Mouse (Mus musculus): ENCODE results near the gene Magi3. TPM values are rescaled to one million over a fixed set of nuclear protein-coding genes. Genes with fewer than 3 reads are reported as not detected.

Magi3 gene
- polyA plus RNA-seq (2016; fragmentation: Nextera tagmentation; extraction: Ambion mirVana): 3.3 and 4.4 TPM in 2 replicates

- H3K27ac ChIP-seq: peak within 1 kb of the TSS; percentile 92
- H3K9me3 ChIP-seq (replicated peaks): no peaks in the 10 kb centered on the region
- DNase-seq (ENCODE audit: low spot score): peak; percentile 98
- no peaks in the 10 kb centered on the region for H3K36me3 ChIP-seq
- WGBS: under 1% methylated on average over 46 of the region's 46 CpGs
- no peaks in the 10 kb centered on the region for H3K27me3 ChIP-seq (ENCODE audit: low read depth, poor library complexity, severe bottlenecking)
- peak within 1 kb of the TSS; percentile 86 for H3K4me3 ChIP-seq
- H3K4me1 ChIP-seq: peaks cover 23% of the 10 kb centered on the region
Observed at GRCm38 (mm10) chr3:104220295-104220965, at the start of gene Magi3. Gene Magi3, minus strand, starts transcription at chr3:104220374.

- no peaks in the 10 kb centered on the region for H3K4me1 ChIP-seq
- no peaks in the 10 kb centered on the region for H3K36me3 ChIP-seq
- DNase-seq (ENCODE audit: low spot score): no peak
- no peak overlapping the region for H3K4me3 ChIP-seq
- 88% methylated on average over 6 of the region's 6 CpGs for WGBS
- H3K27me3 ChIP-seq (ENCODE audit: low read depth, poor library complexity, severe bottlenecking): no peaks in the 10 kb centered on the region
- no peaks in the 10 kb centered on the region for H3K9me3 ChIP-seq (replicated peaks)
- H3K27ac ChIP-seq: no peak overlapping the region
Observed at GRCm38 (mm10) chr3:104264530-104265145, 44.5 kb upstream of the Magi3 start.

GRCm38 (mm10) chr3:104260221-104260620, 40.0 kb upstream of the Magi3 start:
- 91% methylated on average over 5 of the region's 5 CpGs for WGBS
- H3K27ac ChIP-seq: no peak overlapping the region
- H3K9me3 ChIP-seq (replicated peaks): no peaks in the 10 kb centered on the region
- H3K4me3 ChIP-seq: no peak overlapping the region
- no peak for DNase-seq (ENCODE audit: low spot score)
- H3K4me1 ChIP-seq: no peaks in the 10 kb centered on the region
- H3K27me3 ChIP-seq (ENCODE audit: low read depth, poor library complexity, severe bottlenecking): no peaks in the 10 kb centered on the region
- H3K36me3 ChIP-seq: no peaks in the 10 kb centered on the region

- WGBS: 87% methylated on average over 4 of the region's 4 CpGs
Observed at GRCm38 (mm10) chr3:104259168-104259567, 39.0 kb upstream of the Magi3 start.

GRCm38 (mm10) chr3:104257041-104257440, 36.9 kb upstream of the Magi3 start:
- H3K27me3 ChIP-seq (ENCODE audit: low read depth, poor library complexity, severe bottlenecking): no peaks in the 10 kb centered on the region
- 83% methylated on average over 3 of the region's 3 CpGs for WGBS
- H3K4me1 ChIP-seq: no peaks in the 10 kb centered on the region
- DNase-seq (ENCODE audit: low spot score): no peak
- no peak overlapping the region for H3K27ac ChIP-seq
- H3K36me3 ChIP-seq: no peaks in the 10 kb centered on the region
- no peak overlapping the region for H3K4me3 ChIP-seq
- H3K9me3 ChIP-seq (replicated peaks): no peaks in the 10 kb centered on the region

More at GRCm38 (mm10) chr3:104259168-104259567, 39.0 kb upstream of the Magi3 start:
- no peak for DNase-seq (ENCODE audit: low spot score)
- H3K4me3 ChIP-seq: no peak overlapping the region
- no peaks in the 10 kb centered on the region for H3K9me3 ChIP-seq (replicated peaks)
- H3K27ac ChIP-seq: no peak overlapping the region
- no peaks in the 10 kb centered on the region for H3K27me3 ChIP-seq (ENCODE audit: low read depth, poor library complexity, severe bottlenecking)
- no peaks in the 10 kb centered on the region for H3K4me1 ChIP-seq
- no peaks in the 10 kb centered on the region for H3K36me3 ChIP-seq

- Histone ChIP-seq H3K4me1 (no peaks in the 10 kb centered on the region), H3K27me3 (ENCODE audit: low read depth, poor library complexity, severe bottlenecking) (no peaks in the 10 kb centered on the region), H3K9me3 (replicated peaks) (no peaks in the 10 kb centered on the region), H3K4me3 (no peak overlapping the region), H3K27ac (no peak overlapping the region), H3K36me3 (no peaks in the 10 kb centered on the region)
- DNase-seq (ENCODE audit: low spot score): no peak
- WGBS: 46% methylated on average over 3 of the region's 3 CpGs
Observed at GRCm38 (mm10) chr3:104253760-104254159, 33.6 kb upstream of the Magi3 start.

GRCm38 (mm10) chr3:104247850-104248249, 27.7 kb upstream of the Magi3 start:
- Histone ChIP-seq H3K4me3 (no peak overlapping the region), H3K36me3 (no peaks in the 10 kb centered on the region), H3K9me3 (replicated peaks) (no peaks in the 10 kb centered on the region), H3K27ac (no peak overlapping the region), H3K4me1 (no peaks in the 10 kb centered on the region), H3K27me3 (ENCODE audit: low read depth, poor library complexity, severe bottlenecking) (no peaks in the 10 kb centered on the region)
- DNase-seq (ENCODE audit: low spot score): no peak
- 89% methylated on average over 4 of the region's 4 CpGs for WGBS

- Histone ChIP-seq H3K27me3 (ENCODE audit: low read depth, poor library complexity, severe bottlenecking) (no peaks in the 10 kb centered on the region), H3K4me1 (no peaks in the 10 kb centered on the region), H3K36me3 (no peaks in the 10 kb centered on the region), H3K9me3 (replicated peaks) (no peaks in the 10 kb centered on the region), H3K4me3 (no peak overlapping the region), H3K27ac (no peak overlapping the region)
- WGBS: 76% methylated on average over 1 of the region's 1 CpGs
- no peak for DNase-seq (ENCODE audit: low spot score)
Observed at GRCm38 (mm10) chr3:104247057-104247456, 26.9 kb upstream of the Magi3 start.

GRCm38 (mm10) chr3:104244373-104244772, 24.2 kb upstream of the Magi3 start:
- Histone ChIP-seq H3K4me3 (no peak overlapping the region), H3K9me3 (replicated peaks) (no peaks in the 10 kb centered on the region), H3K27me3 (ENCODE audit: low read depth, poor library complexity, severe bottlenecking) (no peaks in the 10 kb centered on the region), H3K4me1 (no peaks in the 10 kb centered on the region), H3K27ac (no peak overlapping the region), H3K36me3 (no peaks in the 10 kb centered on the region)
- DNase-seq (ENCODE audit: low spot score): no peak
- 71% methylated on average over 8 of the region's 8 CpGs for WGBS

GRCm38 (mm10) chr3:104243972-104244371, 23.8 kb upstream of the Magi3 start:
- WGBS: 81% methylated on average over 6 of the region's 6 CpGs
- Histone ChIP-seq H3K27ac (no peak overlapping the region), H3K4me1 (no peaks in the 10 kb centered on the region), H3K36me3 (no peaks in the 10 kb centered on the region), H3K27me3 (ENCODE audit: low read depth, poor library complexity, severe bottlenecking) (no peaks in the 10 kb centered on the region), H3K9me3 (replicated peaks) (no peaks in the 10 kb centered on the region), H3K4me3 (no peak overlapping the region)
- no peak for DNase-seq (ENCODE audit: low spot score)

GRCm38 (mm10) chr3:104239785-104240184, 19.6 kb upstream of the Magi3 start:
- WGBS: 90% methylated on average over 2 of the region's 2 CpGs
- Histone ChIP-seq H3K27me3 (ENCODE audit: low read depth, poor library complexity, severe bottlenecking) (no peaks in the 10 kb centered on the region), H3K4me3 (no peak overlapping the region), H3K4me1 (peaks cover 6% of the 10 kb centered on the region; the same call in 1 of the 2 replicates), H3K36me3 (no peaks in the 10 kb centered on the region), H3K9me3 (replicated peaks) (no peaks in the 10 kb centered on the region), H3K27ac (no peak overlapping the region)
- no peak for DNase-seq (ENCODE audit: low spot score)

- Histone ChIP-seq H3K27ac (no peak overlapping the region), H3K27me3 (ENCODE audit: low read depth, poor library complexity, severe bottlenecking) (no peaks in the 10 kb centered on the region), H3K9me3 (replicated peaks) (no peaks in the 10 kb centered on the region), H3K4me3 (no peak overlapping the region), H3K36me3 (no peaks in the 10 kb centered on the region), H3K4me1 (peaks cover 6% of the 10 kb centered on the region; the same call in 1 of the 2 replicates)
- DNase-seq (ENCODE audit: low spot score): no peak
- WGBS: 88% methylated on average over 2 of the region's 2 CpGs
Observed at GRCm38 (mm10) chr3:104239376-104239775, 19.2 kb upstream of the Magi3 start.

GRCm38 (mm10) chr3:104237846-104238440, 17.8 kb upstream of the Magi3 start:
- 75% methylated on average over 10 of the region's 10 CpGs for WGBS
- peaks cover 6% of the 10 kb centered on the region; the same call in 1 of the 2 replicates for H3K4me1 ChIP-seq
- H3K36me3 ChIP-seq: no peaks in the 10 kb centered on the region
- H3K27ac ChIP-seq: no peak overlapping the region
- no peaks in the 10 kb centered on the region for H3K9me3 ChIP-seq (replicated peaks)
- no peaks in the 10 kb centered on the region for H3K27me3 ChIP-seq (ENCODE audit: low read depth, poor library complexity, severe bottlenecking)
- H3K4me3 ChIP-seq: no peak overlapping the region
- DNase-seq (ENCODE audit: low spot score): no peak
